Mouse (Mus musculus): ENCODE results near the gene Shisa6.
"Not testable (repeated sequence)": the region's sequence is repeated elsewhere in the genome, so short reads cannot be mapped to it uniquely, and the experiment has no call there.

Gene Shisa6

DNA sequence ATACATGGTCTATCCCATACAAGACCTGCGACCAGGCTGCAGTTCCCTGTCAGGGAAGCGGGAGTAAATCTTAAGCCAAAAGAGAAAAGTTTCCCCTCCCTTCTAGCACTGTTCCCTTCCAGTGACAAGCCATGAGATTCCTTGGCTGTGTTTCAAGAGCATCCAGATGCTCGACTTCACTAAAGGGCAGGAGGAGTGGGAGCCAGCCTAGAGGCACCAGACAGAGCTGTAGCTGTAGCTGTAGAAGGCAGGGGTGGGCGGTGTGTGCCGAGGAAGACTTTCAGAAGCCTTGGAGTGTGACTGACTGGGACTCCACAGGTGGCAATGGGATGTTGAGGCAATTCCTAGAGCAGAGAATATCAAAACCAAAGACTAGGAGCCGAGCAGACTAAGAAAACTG lies 43.3 kb downstream of the Shisa6 start:
- DNase-seq (ENCODE audit: low spot score in 2 of 2) = no peak

GRCm38 (mm10) chr11:66442631-66443030 lies 83.1 kb downstream of the Shisa6 start:
- no peak for DNase-seq (ENCODE audit: low spot score in 2 of 2)

- no peak for DNase-seq (ENCODE audit: low spot score in 2 of 2)
These were observed 99.6 kb downstream of the Shisa6 start for GRCm38 (mm10) chr11:66426129-66426528.

- DNase-seq (ENCODE audit: low spot score in 2 of 2) = no peak
These were observed 107.5 kb downstream of the Shisa6 start for GRCm38 (mm10) chr11:66418216-66418615.

GRCm38 (mm10) chr11:66408721-66409120 lies 117.0 kb downstream of the Shisa6 start:
- not testable (repeated sequence) for DNase-seq (ENCODE audit: low spot score in 2 of 2)

GRCm38 (mm10) chr11:66400036-66400435 lies 125.7 kb downstream of the Shisa6 start:
- DNase-seq (ENCODE audit: low spot score in 2 of 2) = no peak

- no peak for DNase-seq (ENCODE audit: low spot score in 2 of 2)
These were observed 138.2 kb downstream of the Shisa6 start for GRCm38 (mm10) chr11:66387561-66387960.

GRCm38 (mm10) chr11:66371796-66372195 lies 154.0 kb downstream of the Shisa6 start:
- no peak for DNase-seq (ENCODE audit: low spot score in 2 of 2)

- DNase-seq (ENCODE audit: low spot score in 2 of 2) = no peak
These were observed 156.0 kb downstream of the Shisa6 start for GRCm38 (mm10) chr11:66369764-66370163.

DNA sequence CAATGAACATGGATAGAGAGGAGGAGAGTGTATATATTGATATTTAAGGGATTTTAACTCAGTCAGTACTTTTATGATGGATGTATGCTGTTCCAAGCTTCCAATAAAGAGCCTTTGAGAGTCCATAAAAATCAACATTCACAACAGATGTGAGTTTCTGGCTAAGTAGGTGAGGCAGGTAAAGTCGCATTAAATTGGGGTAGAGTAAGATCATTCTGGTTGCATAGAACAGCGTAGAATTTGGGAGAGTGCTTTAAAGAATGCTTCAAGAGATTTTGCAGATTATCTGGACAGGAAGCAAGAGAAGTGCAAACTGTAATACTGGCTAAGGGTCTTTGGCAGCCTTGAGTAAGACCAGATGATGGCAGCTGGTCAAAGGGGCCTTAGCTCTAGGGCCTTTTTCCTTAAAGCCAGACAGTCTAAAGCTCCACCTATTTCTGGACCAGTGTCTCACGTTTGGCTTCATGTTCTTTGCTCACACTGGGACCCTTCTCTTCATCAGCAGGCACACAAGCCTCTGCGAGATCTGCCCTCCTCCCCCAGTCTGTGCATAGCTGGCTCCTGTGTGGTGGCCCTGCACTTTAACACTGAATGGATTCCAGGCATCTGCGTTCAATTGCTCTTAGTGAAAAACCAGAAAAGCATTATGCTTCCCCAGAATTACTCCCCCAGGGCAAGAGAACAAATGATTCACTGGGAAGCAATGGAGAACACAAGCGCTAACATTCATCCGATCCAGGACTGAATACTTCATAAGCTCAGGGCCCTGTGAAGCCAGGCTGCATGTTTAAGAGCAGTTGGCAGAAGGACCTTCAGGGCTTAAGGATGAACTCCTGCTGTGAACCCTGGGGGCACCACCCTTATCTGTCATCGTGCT lies 158.7 kb downstream of the Shisa6 start:
- DNase-seq (ENCODE audit: low spot score in 2 of 2) = no peak

- DNase-seq (ENCODE audit: low spot score in 2 of 2) = no peak
These were observed 166.0 kb downstream of the Shisa6 start for GRCm38 (mm10) chr11:66359811-66360210.

DNA sequence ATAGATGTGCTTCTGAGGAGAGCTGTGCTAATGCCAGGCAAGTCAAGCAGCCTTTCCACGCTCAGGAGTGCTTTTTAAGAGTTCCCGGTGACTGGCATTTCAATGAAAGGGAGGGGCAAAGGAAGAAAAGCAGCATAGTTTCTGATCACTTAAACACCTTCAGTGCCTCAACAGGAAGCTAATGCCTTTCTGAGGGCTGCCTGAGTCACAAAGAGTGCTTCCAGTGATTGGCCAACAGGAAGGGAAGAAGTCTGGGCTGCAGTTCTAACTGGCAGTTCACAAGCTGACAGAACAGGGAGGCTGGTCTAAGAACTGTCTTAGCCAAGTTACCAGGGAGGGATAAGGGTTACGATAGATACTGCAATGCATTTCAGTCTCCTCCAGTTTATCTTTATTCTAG lies 180.9 kb downstream of the Shisa6 start:
- no peak for DNase-seq (ENCODE audit: low spot score in 2 of 2)

GRCm38 (mm10) chr11:66336313-66336712 lies 189.5 kb downstream of the Shisa6 start:
- no peak for DNase-seq (ENCODE audit: low spot score in 2 of 2)

GRCm38 (mm10) chr11:66312764-66313163 lies 213.0 kb downstream of the Shisa6 start:
- no peak for DNase-seq (ENCODE audit: low spot score in 2 of 2)

DNA sequence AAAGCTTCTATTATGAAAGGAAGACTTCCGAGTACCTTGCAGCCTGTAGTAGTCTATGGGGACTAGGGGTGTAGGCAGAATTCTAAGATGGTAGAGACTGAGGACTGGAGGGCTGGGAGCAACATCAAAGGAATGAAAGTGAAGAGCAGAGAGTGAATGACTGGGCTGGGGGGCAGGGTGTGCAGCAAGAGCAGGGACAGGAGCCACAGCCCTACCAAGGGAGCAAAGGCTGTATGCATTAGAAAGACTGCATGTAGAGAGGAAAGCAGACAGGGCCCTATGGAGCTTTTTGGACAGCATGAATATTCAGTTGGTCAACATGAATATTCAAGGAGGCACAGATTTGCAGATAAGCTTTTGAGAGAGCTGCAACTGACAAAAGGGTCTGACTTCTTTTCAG lies 221.4 kb downstream of the Shisa6 start:
- DNase-seq (ENCODE audit: low spot score in 2 of 2) = no peak

DNA sequence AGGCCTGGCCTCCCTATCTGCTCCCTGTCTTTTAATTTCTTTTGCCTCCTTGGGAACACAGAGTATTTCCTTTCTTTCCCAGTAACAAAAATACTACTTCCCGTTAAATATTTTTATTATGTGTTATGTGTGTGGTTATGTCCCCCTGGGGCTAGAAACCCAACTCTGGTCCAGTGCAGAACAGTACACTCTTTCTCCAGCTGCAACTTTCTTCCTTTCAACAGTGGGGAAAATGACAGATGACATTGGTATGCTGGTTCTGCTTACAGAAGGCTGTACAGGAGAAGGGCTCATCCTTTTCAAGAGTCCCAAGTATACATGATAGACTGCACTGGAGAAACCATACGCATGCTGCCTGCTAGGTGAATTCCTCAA lies 251.1 kb downstream of the Shisa6 start:
- no peak for DNase-seq (ENCODE audit: low spot score in 2 of 2)

DNA sequence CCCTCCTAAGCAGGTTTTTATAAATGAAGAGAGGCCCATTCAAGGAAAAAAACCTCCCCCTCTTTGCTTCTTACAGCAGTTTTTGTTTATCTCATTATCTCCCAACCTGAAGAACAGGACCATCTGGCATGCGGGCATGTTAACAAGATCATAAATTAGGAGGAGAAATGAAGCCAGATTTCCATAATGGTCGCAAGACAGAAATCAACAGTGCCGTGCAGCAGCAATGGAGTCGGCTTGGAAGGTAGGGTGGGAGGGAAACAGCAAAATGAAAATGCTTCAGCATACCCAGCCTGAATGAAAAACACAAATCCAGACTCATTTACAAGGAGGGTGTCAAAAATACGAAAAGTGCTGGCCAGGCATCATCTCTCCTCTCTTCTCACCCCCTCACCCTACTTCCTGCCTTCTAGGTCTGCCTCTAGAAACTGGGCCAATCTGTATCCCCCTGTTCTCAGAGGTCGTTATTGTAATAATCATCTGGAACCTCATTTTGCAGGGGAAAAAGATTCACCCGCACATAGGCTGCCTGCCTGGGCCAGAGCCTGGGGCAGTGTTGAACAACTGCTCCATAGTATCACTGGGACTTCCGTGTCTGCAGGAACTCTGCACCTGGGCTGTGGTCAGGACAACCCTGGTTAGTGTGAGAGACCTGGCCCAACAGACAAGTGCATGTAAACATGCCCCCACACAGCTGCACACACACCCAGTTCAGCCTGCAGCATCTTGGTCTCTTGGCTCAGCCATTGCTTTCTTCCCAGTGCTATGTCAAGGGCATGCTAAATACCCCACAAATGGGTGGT lies 251.7 kb downstream of the Shisa6 start:
- DNase-seq (ENCODE audit: low spot score in 2 of 2) = no peak

DNA sequence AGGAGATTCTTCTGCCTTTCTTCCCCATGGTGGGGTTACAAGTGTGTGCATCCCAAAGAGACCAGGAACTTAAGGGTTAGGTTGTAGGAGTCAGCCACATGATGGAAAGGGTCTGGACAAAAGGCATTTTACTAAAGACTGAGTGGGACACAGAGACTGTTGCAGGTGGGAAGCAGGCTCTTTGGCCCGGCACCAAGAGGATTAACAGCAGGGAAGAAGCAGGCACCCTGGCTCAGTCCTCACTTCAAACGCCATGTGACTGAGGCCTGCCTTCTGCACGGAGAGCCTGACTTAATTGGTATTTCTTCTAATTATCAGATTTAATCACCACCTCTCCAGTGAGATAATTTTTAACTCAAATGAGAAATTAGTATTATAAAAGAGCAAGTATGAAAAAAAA lies 258.7 kb downstream of the Shisa6 start:
- no peak for DNase-seq (ENCODE audit: low spot score in 2 of 2)

GRCm38 (mm10) chr11:66265336-66265990 lies 260.3 kb downstream of the Shisa6 start:
- no peak for DNase-seq (ENCODE audit: low spot score in 2 of 2)

- DNase-seq (ENCODE audit: low spot score in 2 of 2) = no peak
These were observed 265.6 kb downstream of the Shisa6 start for GRCm38 (mm10) chr11:66260205-66260604.

GRCm38 (mm10) chr11:66258851-66259250 lies 266.9 kb downstream of the Shisa6 start:
- peak in 1 of 2 experiments; percentile 33 for DNase-seq (ENCODE audit: low spot score in 2 of 2)

DNA sequence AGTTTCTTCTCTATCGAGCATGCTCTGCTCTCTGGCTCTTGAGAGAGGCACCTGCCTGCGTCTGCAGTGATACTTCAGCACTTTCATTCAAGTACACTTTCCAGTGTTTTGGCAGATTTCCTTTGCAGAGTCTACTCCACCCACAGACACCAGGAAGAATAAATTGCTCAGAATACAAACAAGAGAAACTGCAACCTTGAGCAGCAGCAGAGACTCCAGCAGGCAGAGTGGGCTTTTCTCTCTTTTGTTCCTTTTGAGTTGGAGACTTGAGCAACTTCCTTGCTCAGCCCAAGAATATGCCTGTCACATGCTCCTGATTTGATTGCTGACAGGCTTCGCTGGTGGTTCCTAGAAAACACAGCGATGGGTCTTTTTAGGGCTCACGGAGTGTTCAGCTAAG lies 278.6 kb downstream of the Shisa6 start:
- no peak for DNase-seq (ENCODE audit: low spot score in 2 of 2)
